Mouse (Mus musculus): ENCODE data around the gene AC131692.1. TPM values are rescaled to one million over a fixed set of nuclear protein-coding genes. Genes with fewer than 3 reads are reported as not detected.

The AC131692.1 gene
- polyA plus RNA-seq, 1 experiment from 2014 or later, result not detected

- TF ChIP-seq EP300 (IDR thresholded peaks at IDR 0.05) (no peak), CTCF (IDR thresholded peaks at IDR 0.05) (peak; percentile 91)
- 1% methylated on average over 30 of the region's 30 CpGs for WGBS
These were observed 27.1 kb upstream of the AC131692.1 start for GRCm38 (mm10) chr19:6067011-6067723.

GRCm38 (mm10) chr19:6067724-6068415 lies 26.3 kb upstream of the AC131692.1 start, which contains the start of gene Tm7sf2:
TSS of gene Tm7sf2 (minus strand) at chr19:6068373.
- peak within 1 kb of the TSS; percentile 27 for H3K9ac ChIP-seq (replicated peaks; ENCODE audit: low read depth)
- ATAC-seq (peak; percentile 94), DNase-seq (ENCODE audit: low spot score) (peak; percentile 92)
- H3K36me3 ChIP-seq (ENCODE audit: insufficient read depth, low read length), result peaks cover 12% of the 10 kb centered on the region; the same call in 1 of the 2 replicates
- H3K4me3 ChIP-seq (ENCODE audit: low read depth, low read length), result peak within 1 kb of the TSS; percentile 37
- peak within 1 kb of the TSS; percentile 29 for H3K27ac ChIP-seq (ENCODE audit: low read length)
- TF ChIP-seq EP300 (IDR thresholded peaks at IDR 0.05), result no peak
- TF ChIP-seq CTCF (IDR thresholded peaks at IDR 0.05), result peak; percentile 15; the same call in 1 of the 2 replicates
- 9% methylated on average over 33 of the region's 33 CpGs for WGBS
- no peaks in the 10 kb centered on the region for H3K27me3 ChIP-seq (replicated peaks; ENCODE audit: insufficient read depth, low read length)
- peak within 1 kb of the TSS; percentile 77 for H3K4me2 ChIP-seq (replicated peaks; ENCODE audit: low read depth, low read length)
- no peaks in the 10 kb centered on the region for H3K9me3 ChIP-seq (ENCODE audit: low read length)
- peaks cover 11% of the 10 kb centered on the region for H3K4me1 ChIP-seq (ENCODE audit: insufficient read depth, low read depth, low read length)

More at GRCm38 (mm10) chr19:6067011-6067723, 27.1 kb upstream of the AC131692.1 start:
- Histone ChIP-seq H3K27ac (ENCODE audit: low read length) (peak overlapping the region; percentile 29), H3K9ac (replicated peaks; ENCODE audit: low read depth) (peak overlapping the region; percentile 27), H3K27me3 (replicated peaks; ENCODE audit: insufficient read depth, low read length) (no peaks in the 10 kb centered on the region), H3K36me3 (ENCODE audit: insufficient read depth, low read length) (peaks cover 12% of the 10 kb centered on the region; the same call in 1 of the 2 replicates), H3K4me1 (ENCODE audit: insufficient read depth, low read depth, low read length) (peaks cover 13% of the 10 kb centered on the region), H3K9me3 (ENCODE audit: low read length) (no peaks in the 10 kb centered on the region), H3K4me2 (replicated peaks; ENCODE audit: low read depth, low read length) (peak overlapping the region; percentile 77), H3K4me3 (ENCODE audit: low read depth, low read length) (peak overlapping the region; percentile 37)
- ATAC-seq, result peak; percentile 78
- peak; percentile 86 for DNase-seq (ENCODE audit: low spot score)

GRCm38 (mm10) chr19:6068951-6069350 lies 25.3 kb upstream of the AC131692.1 start:
- ATAC-seq (no peak), DNase-seq (ENCODE audit: low spot score) (no peak)
- no peak for TF ChIP-seq EP300 (IDR thresholded peaks at IDR 0.05)
- no peak for TF ChIP-seq CTCF (IDR thresholded peaks at IDR 0.05)
- peaks cover 12% of the 10 kb centered on the region; the same call in 1 of the 2 replicates for H3K36me3 ChIP-seq (ENCODE audit: insufficient read depth, low read length)
- H3K9ac ChIP-seq (replicated peaks; ENCODE audit: low read depth), result no peak overlapping the region
- H3K4me3 ChIP-seq (ENCODE audit: low read depth, low read length), result no peak overlapping the region
- H3K4me1 ChIP-seq (ENCODE audit: insufficient read depth, low read depth, low read length), result peaks cover 11% of the 10 kb centered on the region
- WGBS, result 69% methylated on average over 4 of the region's 4 CpGs
- H3K27ac ChIP-seq (ENCODE audit: low read length), result no peak overlapping the region
- no peaks in the 10 kb centered on the region for H3K9me3 ChIP-seq (ENCODE audit: low read length)
- no peak overlapping the region for H3K4me2 ChIP-seq (replicated peaks; ENCODE audit: low read depth, low read length)
- no peaks in the 10 kb centered on the region for H3K27me3 ChIP-seq (replicated peaks; ENCODE audit: insufficient read depth, low read length)

- Histone ChIP-seq H3K9ac (replicated peaks; ENCODE audit: low read depth) (no peak overlapping the region), H3K4me3 (ENCODE audit: low read depth, low read length) (no peak overlapping the region), H3K9me3 (ENCODE audit: low read length) (no peaks in the 10 kb centered on the region), H3K27me3 (replicated peaks; ENCODE audit: insufficient read depth, low read length) (no peaks in the 10 kb centered on the region), H3K36me3 (ENCODE audit: insufficient read depth, low read length) (peaks cover 12% of the 10 kb centered on the region; the same call in 1 of the 2 replicates), H3K27ac (ENCODE audit: low read length) (no peak overlapping the region), H3K4me2 (replicated peaks; ENCODE audit: low read depth, low read length) (no peak overlapping the region), H3K4me1 (ENCODE audit: insufficient read depth, low read depth, low read length) (peaks cover 11% of the 10 kb centered on the region)
- DNase-seq (ENCODE audit: low spot score) (no peak), ATAC-seq (no peak)
- 89% methylated on average over 10 of the region's 10 CpGs for WGBS
- TF ChIP-seq CTCF (IDR thresholded peaks at IDR 0.05) (no peak), EP300 (IDR thresholded peaks at IDR 0.05) (no peak)
These were observed 24.4 kb upstream of the AC131692.1 start for GRCm38 (mm10) chr19:6069851-6070250.

- peaks cover 11% of the 10 kb centered on the region for H3K4me1 ChIP-seq (ENCODE audit: insufficient read depth, low read depth, low read length)
- DNase-seq (ENCODE audit: low spot score), result no peak
- no peak for TF ChIP-seq CTCF (IDR thresholded peaks at IDR 0.05)
- TF ChIP-seq EP300 (IDR thresholded peaks at IDR 0.05), result no peak
- 87% methylated on average over 31 of the region's 31 CpGs for WGBS
- no peak overlapping the region for H3K27ac ChIP-seq (ENCODE audit: low read length)
- H3K4me2 ChIP-seq (replicated peaks; ENCODE audit: low read depth, low read length), result no peak overlapping the region
- ATAC-seq, result no peak
- no peaks in the 10 kb centered on the region for H3K27me3 ChIP-seq (replicated peaks; ENCODE audit: insufficient read depth, low read length)
- no peak overlapping the region for H3K9ac ChIP-seq (replicated peaks; ENCODE audit: low read depth)
- no peak overlapping the region for H3K4me3 ChIP-seq (ENCODE audit: low read depth, low read length)
- no peaks in the 10 kb centered on the region for H3K9me3 ChIP-seq (ENCODE audit: low read length)
- peaks cover 12% of the 10 kb centered on the region; the same call in 1 of the 2 replicates for H3K36me3 ChIP-seq (ENCODE audit: insufficient read depth, low read length)
These were observed 23.5 kb upstream of the AC131692.1 start for GRCm38 (mm10) chr19:6070571-6071250.

- Histone ChIP-seq H3K4me1 (ENCODE audit: insufficient read depth, low read depth, low read length) (peaks cover 16% of the 10 kb centered on the region), H3K9ac (replicated peaks; ENCODE audit: low read depth) (no peak overlapping the region), H3K27me3 (replicated peaks; ENCODE audit: insufficient read depth, low read length) (no peaks in the 10 kb centered on the region), H3K4me2 (replicated peaks; ENCODE audit: low read depth, low read length) (no peak overlapping the region), H3K36me3 (ENCODE audit: insufficient read depth, low read length) (peaks cover 12% of the 10 kb centered on the region; the same call in 1 of the 2 replicates), H3K4me3 (ENCODE audit: low read depth, low read length) (no peak overlapping the region), H3K27ac (ENCODE audit: low read length) (no peak overlapping the region), H3K9me3 (ENCODE audit: low read length) (no peaks in the 10 kb centered on the region)
- TF ChIP-seq EP300 (IDR thresholded peaks at IDR 0.05) (no peak), CTCF (IDR thresholded peaks at IDR 0.05) (no peak)
- WGBS, result 91% methylated on average over 19 of the region's 19 CpGs
- no peak for ATAC-seq
- no peak for DNase-seq (ENCODE audit: low spot score)
These were observed 23.0 kb upstream of the AC131692.1 start for GRCm38 (mm10) chr19:6071261-6071660.

Measured in lung, postnatal 0 days (tissue).